Mouse (Mus musculus): ENCODE results near the gene Cars.

DNA sequence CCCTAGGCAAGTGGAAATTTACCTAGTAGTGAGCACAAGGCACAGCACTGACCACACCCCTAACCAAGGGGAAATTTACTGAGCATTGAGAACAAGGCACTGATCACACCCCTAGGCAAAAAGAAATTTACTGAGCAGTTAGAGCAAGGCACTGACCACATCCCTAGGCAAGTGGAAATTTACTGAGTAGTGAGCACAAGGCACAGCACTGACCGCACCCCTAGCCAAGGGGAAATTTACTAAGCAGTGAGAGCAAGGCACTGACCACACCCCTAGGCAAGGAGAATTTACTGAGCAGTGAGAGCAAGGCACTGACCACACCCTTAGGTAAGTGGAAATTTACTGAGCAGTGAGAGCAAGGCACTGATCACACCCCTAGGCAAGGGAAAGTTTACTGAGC, 36.8 kb upstream of the Cars start:
- no peak for TF ChIP-seq CTCF (IDR thresholded peaks at IDR 0.05; ENCODE audit: extremely low read depth, insufficient read length, insufficient replicate concordance, low read depth, low read length)
- no peak for TF ChIP-seq POLR2A (IDR thresholded peaks at IDR 0.05; ENCODE audit: low read depth, low read length)

All from small intestine, adult 2 months (tissue).